Mouse (Mus musculus): ENCODE measurements at regions not wholly inside any gene's neighbourhood (a gene's known extent, or its start where the extent isn't known, plus 50 kb on each side); places are given as distances from the start of the nearest gene placed in this dataset.
A peak's percentile ranks its signal among the peaks of the same experiment; 100 is the strongest.

- DNase-seq (ENCODE audit: low spot score in 2 of 2), result no peak
Measured at GRCm38 (mm10) chr11:31746939-31747338, 75.3 kb upstream of the Bod1 start.

GRCm38 (mm10) chr11:31748275-31748815, 76.7 kb upstream of the Bod1 start:
- DNase-seq (ENCODE audit: low spot score in 2 of 2), result no peak

GRCm38 (mm10) chr11:31751274-31751673, 79.6 kb upstream of the Bod1 start:
- DNase-seq (ENCODE audit: low spot score in 2 of 2), result no peak

GRCm38 (mm10) chr11:31753211-31753610, 81.5 kb upstream of the Bod1 start:
- DNase-seq (ENCODE audit: low spot score in 2 of 2), result no peak

- no peak for DNase-seq (ENCODE audit: low spot score in 2 of 2)
Measured at GRCm38 (mm10) chr11:31753711-31754161, 82.1 kb upstream of the Bod1 start.

- DNase-seq (ENCODE audit: low spot score in 2 of 2), result no peak
Measured at GRCm38 (mm10) chr11:31754416-31754815, 82.7 kb upstream of the Bod1 start.

- DNase-seq (ENCODE audit: low spot score in 2 of 2), result no peak
Measured at GRCm38 (mm10) chr11:31755858-31756257, 84.2 kb upstream of the Bod1 start.

GRCm38 (mm10) chr11:31756355-31757145, 84.9 kb upstream of the Bod1 start:
- DNase-seq (ENCODE audit: low spot score in 2 of 2), result no peak

- peak; percentile 34 to 45 for DNase-seq (ENCODE audit: low spot score in 2 of 2)
Measured at GRCm38 (mm10) chr11:31759868-31760765, 88.4 kb upstream of the Bod1 start.

GRCm38 (mm10) chr11:31763856-31764255, 92.2 kb upstream of the Bod1 start:
- DNase-seq (ENCODE audit: low spot score in 2 of 2), result no peak

- no peak for DNase-seq (ENCODE audit: low spot score in 2 of 2)
Measured at GRCm38 (mm10) chr11:31766296-31766695, 94.6 kb upstream of the Bod1 start.

GRCm38 (mm10) chr11:31767727-31768495, 96.2 kb upstream of the Bod1 start:
- DNase-seq (ENCODE audit: low spot score in 2 of 2), result no peak

GRCm38 (mm10) chr11:31769804-31770654, 98.3 kb upstream of the Bod1 start:
- peak; percentile 29 to 66 for DNase-seq (ENCODE audit: low spot score in 2 of 2)

- no peak for DNase-seq (ENCODE audit: low spot score in 2 of 2)
Measured at GRCm38 (mm10) chr11:31770881-31771280, 99.2 kb upstream of the Bod1 start.

GRCm38 (mm10) chr11:31771491-31772439, 100.1 kb upstream of the Bod1 start:
- no peak for DNase-seq (ENCODE audit: low spot score in 2 of 2)

- no peak for DNase-seq (ENCODE audit: low spot score in 2 of 2)
Measured at GRCm38 (mm10) chr11:31777531-31777930, 94.5 kb upstream of the Cpeb4 start.

- no peak for DNase-seq (ENCODE audit: low spot score in 2 of 2)
Measured at GRCm38 (mm10) chr11:31778766-31779165, 93.2 kb upstream of the Cpeb4 start.

- DNase-seq (ENCODE audit: low spot score in 2 of 2), result no peak
Measured at GRCm38 (mm10) chr11:31779267-31779666, 92.7 kb upstream of the Cpeb4 start.

GRCm38 (mm10) chr11:31780969-31781368, 91.0 kb upstream of the Cpeb4 start:
- DNase-seq (ENCODE audit: low spot score in 2 of 2), result peak; percentile 19 to 32

All from spleen, postnatal 36 days (tissue).